Mouse (Mus musculus) mesoderm, embryonic 11.5 days (tissue): Measurements from ENCODE around the gene Mdk.
A peak's percentile ranks its signal among the peaks of the same experiment; 100 is the strongest.

Source experiments
- DNase-seq: peaks from one replicate; pipeline ENCODE4 v3.0.0-alpha.2; 2012; ENCODE audit warnings: low read depth, low spot score

The Mdk gene

DNA sequence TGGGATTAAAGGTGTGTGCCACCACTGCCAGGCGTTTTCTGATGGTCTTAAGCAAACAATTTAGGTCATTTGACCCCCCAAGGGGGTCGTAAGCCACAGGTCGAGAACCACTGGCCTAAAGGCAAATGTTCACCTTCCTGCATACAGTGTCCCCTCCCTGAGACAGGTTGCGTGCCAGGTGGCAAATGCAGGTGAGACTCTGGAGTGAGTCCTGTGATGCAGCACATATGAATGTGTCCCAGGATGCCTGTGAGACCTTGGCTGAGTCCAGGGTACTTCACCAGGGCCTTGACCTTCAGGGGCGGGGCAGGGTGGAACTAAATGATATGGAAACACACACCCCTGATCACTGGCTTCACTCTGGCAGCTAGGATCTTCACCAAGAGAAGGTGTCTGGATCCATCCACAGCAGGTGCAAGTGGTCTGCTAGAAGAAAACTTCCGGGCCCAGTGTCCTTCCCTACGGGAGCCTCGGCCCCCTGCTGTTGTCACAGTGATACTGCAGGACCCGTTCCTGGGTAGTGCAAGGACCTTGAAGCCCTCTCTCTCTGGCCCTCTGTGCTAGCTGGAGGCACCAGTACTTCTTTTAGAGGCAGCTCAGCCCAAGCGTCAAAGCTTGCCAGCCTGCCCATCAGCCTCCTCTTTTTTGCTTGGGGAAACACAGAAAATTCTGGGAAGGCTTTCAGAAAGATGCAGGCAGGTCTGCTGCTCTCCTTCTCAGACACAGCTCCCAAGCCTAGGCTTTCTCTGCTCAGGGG, 26.8 kb upstream of the Mdk start:
- DNase-seq, result no peak

DNA sequence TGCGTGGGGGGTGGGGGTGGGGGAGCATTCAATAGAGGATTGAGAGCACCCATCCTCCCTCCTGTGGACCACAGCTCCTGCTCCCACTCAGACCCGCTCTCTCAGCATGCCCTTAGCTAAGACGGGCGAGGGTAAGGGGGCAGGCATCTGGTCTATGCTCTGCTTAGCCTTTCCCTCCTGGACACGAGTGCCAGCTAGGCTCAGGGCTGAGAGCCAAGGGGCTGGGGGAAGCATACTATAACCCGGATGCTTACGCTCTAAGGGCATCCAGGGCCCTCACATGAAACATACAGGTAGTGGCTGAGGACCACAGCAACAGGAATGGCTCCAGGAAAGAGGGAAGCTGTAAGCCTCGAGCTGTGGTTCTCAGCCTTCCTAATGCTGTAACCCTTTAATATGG, 26.0 kb upstream of the Mdk start:
- DNase-seq, result no peak

DNA sequence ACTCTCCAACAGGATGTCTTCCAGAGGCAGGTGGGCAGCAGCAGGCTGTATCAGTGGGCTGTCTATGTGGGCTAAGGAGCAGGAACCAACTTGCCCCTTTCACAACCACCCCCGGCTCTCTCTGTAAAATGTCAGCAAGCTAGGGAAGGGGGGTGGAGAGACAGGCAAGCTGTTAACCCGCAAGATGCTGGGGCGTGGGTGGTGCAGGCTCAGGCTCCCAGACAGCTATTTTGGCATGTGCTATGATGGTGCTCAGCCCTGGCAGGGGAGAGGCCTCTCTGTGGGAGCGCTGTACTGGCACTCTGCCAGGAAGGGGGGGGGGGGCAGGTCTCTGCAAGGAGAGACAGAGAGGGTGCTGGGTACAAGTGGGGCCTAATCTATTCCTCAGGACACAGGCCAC, 25.0 kb upstream of the Mdk start:
- DNase-seq, result no peak

DNA sequence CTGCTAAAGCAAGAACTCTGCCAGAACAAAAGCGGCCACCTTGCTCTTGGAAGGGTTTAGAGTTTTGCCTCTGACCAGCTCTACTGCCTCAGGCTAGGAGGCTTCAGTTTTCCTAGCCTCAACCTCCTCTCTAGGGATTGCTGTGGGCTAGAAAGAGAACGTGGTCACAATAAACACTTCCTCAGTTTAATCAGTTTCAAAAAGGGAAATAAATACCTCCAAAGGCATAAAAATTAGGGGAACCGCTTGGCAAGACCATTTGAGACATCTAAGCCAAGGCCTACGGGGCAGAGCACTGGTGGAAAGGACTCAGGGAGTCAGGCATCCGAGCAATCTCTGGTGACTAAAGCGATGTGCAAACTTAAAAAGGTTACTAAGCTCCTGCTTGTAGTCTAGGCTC, 23.8 kb upstream of the Mdk start:
- no peak for DNase-seq

DNA sequence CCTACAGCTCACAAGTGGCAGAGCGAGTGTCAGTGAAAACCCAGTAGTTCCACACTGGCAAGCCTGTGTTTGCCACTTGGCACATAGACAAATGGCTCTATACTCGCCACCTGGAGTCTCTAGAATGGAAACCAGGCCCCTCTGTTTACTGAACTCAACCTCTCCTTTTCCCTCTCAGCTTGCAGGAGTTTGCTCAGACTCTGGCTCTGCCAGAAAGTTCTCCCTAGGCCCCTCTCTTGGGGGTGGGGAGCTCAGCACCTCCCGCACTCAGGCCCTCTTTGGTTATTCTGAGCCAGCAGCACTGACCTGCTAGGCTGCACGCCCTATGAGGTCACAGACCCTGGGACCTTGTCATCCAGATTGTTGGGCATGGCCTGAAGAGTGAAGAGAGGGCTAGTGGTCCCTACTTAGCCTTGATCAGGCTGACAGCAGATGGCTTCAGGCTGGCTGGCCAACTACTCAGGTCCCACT, 23.1 kb upstream of the Mdk start:
- DNase-seq, result no peak

DNA sequence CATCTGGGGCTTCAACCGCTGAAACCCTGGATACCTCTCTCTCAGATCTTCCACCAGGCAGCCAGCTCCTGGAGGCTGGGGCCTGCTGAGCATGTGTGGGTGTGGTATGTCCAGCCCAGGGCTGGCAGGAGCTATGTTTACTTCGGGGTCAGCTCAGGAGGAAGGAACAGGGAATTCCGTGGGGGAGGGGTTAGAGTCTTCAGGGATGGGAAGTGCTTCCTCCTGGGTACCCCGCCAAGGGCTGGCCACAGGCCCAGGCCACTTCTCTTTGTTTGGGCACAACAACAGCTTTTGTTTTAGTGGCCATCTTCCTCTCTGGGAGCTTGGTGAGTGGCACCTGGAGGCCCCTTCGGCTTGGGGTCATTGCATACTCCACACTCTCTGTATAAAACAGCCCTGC, 21.7 kb upstream of the Mdk start:
- DNase-seq, result no peak

DNA sequence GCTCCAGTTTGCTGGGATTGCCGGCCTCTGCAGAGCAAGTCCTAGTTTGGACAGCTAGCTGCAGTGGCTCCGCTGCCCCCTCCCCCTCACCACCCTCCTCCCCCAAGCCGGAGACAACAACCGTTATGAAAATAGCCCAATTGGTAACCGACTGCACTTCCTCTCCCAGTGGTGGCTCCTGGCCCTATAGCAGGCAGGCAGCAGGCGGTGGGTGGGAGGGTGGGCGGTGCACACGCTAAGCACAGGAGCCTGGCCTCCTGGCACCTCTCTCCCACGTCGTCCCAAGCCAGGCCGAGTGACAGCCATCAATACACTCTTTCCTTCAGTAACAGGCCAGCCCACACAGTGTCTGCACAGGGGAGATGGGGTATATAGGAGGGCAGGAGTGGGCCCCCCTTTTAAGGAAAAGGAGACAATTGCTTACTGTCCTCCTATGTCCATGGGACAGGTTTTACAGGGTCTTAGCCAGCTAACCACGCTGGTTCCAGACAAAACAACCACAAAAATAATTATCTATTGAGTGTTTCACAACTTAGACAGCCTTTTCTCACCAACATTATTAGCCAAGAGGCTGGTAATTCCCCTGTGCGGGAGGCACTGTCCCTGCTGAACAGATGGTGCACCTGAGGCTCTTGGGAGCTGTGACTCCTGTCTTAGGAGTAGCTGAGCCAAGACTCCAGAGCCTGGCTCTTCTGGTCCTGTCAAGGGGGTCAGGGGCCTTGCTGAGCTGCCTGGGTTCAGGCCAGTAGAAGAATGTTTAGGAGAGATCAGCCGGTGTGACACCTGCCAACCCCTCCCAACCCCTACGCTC, 18.4 kb upstream of the Mdk start:
- no peak for DNase-seq

DNA sequence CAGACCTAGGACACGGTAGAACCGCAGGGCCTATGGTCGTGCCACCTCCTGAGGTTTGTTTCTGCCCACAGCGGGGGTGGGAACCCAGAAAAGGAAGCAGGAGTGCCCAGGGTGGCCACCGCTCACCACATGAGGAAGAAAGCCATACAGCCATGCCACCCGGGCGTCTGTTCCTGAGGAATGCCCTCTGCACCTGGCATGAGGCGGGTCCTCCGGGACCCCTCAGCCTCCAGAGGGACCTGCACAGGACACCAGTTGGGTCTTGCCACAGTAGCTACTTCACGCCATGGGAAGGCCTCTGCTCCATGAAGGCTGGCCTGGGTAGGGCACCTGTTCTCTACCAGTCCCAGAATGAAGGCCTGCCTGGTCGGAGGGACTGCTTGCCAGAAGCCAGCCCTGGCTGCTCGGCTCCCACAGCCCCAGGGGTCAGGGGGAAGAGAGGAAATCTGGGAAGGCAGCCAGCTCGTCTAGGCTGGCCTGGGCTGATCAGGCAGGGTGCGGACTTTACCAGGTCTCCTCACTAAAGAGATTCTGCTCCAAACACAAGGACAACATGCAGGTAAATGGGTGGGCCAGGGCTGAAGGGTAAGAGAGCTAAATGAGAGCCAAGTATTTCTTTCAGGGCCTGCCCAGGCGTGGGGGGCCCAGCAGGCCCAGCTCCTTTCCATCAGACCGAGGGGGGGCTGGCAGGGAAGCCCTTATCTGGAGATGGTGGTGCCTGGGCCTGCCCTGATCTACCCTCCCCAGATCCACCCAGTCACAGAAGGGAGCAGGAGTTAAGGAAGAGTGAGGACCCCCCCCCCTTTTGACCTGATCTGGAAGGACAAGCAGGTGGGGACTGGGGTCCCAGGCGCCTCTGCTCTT, 17.5 kb upstream of the Mdk start:
- no peak for DNase-seq

DNA sequence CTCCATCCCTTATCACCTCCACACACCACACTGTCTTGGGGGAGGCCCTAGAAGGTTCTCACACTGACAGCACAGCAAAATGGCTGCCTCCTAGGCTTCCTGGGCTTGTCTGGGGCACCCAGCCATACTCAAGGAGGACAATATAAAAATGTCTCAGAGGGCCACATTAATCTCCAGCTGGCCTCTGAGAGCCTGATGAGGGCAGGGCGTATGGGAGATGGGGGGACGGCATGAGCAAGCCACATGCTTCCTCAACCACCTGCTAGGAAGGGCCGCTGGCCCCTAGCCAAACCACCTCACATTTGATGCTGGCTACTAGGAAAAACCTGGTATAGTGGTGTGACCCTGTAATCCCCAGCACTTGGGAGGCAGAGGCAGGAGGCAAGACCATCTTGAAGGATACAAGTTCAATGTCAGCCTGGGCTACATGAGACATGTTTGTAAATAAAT, 16.7 kb upstream of the Mdk start:
- DNase-seq, result no peak

DNA sequence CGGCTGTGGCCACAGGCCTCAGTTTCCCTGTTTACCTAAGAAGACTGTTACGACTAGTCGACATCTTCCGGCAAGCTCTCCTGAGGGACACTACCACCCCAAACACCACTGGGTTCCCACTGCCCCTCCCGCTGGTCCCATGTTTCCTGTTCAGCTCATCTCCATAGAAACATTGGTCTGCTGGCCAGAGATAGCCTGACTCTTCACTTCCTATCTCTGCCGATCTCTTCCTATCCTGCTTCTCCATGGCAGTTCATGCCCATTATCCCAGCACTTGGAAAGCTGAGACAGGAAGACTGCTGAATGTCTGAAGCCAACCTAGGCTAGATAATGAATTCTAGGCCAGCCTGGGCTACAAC, 16.0 kb upstream of the Mdk start:
- DNase-seq, result no peak

DNA sequence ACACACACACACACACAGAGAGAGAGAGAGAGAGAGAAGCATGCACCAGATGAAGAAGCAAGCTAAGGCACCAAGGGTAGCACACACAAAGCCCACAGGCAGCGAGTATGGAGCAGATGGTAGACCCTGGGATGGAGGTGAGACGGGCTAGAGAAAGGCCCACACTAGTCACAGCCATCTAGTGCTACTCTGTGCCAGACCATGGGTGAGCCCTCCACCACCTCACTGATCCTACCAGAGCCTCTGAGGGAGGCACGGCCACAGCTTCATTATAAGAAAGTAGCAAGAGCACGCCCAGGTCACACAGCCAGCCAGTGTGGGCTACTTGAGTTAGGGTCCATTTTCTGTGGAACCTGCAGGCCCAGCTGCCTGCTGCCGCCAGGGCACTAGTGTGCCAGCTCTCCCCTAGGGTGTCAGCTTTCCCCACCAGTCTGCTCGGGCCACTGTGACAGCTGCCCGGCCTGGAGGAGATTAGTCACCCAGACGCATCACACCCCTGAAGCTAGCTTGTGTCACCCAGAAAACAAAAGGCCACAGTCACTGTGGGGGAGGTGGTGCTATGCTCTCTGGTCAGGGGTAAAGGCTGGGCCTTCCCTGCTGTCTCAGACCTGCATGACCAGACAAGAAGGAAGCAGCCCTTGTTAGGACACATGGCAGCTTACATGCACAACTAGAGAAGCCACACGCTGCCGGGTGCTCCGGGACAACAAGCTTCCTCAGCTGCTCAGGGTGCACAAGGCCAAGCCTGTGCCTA, 15.5 kb upstream of the Mdk start:
- DNase-seq, result no peak

DNA sequence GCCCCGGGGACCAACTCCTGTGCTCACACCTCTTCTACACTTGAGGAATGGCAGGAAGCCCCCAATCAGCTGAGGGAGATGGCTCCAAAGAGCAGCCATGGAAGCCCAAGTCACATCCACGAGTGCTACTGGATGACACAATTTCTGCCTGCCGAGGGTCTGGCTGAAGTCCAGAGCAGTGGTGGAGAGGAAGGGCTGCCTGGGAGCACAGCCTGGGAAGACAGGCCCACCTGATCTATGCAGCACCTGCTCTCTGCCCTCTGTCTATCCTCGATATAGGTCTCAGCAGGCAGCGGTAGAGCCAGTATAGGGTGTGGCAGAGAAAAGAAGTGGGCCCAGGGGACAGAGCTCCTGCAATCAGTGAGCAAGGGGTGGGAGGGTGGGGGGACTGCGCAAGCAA, 14.7 kb upstream of the Mdk start:
- DNase-seq, result no peak

DNA sequence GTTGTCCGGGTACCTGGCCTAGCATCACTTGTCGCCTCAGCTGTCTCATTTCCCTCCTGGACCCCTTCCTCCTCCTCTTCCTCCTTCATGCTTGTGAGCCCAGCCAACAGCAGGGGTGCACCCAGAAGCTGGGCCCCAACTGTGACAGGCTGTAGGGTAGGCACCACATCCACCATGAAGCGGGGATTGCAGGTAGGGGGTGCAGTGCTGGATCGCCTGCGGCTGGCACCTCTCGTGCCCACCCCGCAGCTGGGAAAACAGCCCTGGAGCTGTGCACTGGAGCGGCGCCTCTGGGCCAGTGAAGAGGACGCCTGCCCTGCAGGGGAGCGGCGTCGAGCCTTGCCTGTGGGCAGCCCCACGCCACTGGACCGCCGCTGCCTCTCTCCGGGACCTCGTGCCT, 13.4 kb upstream of the Mdk start, which contains the start of gene Gm9821:
Gm9821 (plus strand) TSS at position 221 of the 400 bp plus-strand sequence.
- no peak for DNase-seq

DNA sequence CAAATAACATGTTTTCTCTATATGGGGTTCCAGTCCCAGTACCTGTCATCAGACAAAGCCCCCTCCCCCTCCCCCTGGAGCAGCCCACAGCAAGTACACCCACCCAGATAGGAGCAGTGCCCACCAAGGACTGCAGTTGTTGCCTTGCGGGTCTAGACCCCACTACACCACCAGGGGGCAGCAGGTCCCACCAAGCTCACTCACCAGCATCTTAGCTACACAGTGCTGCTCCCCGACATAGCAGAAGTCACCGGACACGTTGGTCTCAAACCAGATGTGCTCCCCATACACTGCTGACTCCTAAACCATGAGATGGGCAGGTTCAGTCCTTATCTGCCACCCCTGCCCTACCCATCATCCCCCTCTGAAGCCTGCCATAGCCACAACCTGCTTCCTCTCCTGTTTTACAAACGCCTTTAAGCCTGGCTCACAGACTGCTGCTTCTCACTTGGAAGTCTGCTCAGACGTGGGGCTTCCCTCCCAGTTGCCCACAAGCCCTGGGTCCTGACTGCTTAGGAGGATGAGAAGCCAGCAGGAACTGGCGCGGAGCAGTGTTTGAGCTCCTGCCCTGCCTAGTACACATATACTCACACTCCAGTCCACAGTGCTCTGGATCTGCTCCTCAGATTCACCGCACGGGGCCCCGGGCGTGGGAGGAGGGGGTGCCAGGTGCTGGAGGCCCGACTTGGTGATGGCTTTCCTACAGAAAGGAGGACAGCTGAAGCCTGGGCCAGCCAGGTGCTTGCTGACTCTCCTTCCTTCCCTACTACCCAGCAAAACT, 12.3 kb upstream of the Mdk start:
- peak; percentile 87 for DNase-seq

DNA sequence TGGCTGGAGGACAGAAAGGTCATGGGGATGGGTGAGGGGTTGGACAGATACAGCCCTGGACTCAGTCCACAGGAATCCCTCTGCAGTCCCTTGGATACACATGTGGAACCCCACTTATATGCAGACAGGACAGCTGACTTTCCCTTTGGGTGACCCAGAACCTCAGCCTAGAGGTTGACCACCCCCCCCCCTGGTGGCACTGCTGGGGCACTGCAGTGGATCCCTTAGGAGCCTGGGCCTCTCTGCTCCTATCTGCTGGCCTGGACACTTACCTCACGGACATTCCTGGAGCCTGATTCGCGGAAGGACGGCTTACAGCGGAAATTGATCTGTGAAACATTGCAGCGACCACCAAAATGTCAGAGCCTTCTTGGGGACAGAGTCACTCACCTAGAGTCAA, 10.3 kb upstream of the Mdk start:
- DNase-seq, result no peak

DNA sequence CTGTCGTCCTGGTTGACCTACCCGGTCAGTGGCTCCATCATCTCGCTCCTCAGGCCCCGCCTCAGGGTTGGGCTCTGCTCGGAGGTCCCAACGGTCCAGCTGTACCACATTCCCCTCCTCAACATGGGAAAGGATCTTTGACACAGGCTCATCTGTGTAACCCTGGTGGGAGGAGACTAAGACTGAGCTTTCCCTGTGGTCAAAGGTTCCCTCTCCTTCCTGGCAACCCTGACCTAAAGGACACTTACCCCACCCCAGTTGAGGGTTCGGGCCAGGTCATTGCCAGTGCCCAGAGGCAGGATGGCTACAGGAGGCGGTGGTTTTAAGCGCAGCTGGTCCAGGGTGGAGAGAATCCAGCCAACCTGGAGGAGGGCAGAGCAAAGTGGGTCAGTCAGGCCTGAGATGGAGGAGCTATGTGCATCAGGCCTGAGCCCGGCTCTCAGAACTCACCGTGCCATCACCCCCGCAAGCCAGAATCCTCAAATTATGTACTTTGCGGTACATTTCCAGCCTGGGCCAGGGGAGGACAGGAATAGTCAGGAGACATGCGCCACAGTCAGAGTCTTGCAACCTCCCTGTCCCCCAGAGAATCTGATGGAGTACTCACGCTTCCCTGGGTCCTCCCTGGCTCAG, 7.3 kb upstream of the Mdk start:
- no peak for DNase-seq

DNA sequence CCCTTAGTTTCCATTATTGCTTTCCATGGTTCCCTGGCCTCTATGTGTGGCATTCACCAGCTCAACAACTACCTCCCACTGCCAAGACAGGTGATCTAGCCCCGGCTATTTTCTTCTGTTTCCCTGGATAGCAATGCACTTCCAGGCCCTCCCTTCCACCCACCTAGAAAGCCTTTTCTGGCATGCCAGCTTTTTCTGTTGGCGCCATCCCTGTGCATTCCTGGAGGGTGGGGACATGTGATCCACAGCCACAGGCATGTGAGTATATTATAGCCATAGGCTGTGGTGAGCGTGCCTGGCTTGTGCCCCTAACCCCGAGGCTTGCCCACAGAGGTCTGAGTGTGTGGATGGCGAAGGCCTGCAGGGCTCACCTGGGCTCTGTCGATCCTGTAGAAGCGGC, 4.1 kb upstream of the Mdk start:
- no peak for DNase-seq

DNA sequence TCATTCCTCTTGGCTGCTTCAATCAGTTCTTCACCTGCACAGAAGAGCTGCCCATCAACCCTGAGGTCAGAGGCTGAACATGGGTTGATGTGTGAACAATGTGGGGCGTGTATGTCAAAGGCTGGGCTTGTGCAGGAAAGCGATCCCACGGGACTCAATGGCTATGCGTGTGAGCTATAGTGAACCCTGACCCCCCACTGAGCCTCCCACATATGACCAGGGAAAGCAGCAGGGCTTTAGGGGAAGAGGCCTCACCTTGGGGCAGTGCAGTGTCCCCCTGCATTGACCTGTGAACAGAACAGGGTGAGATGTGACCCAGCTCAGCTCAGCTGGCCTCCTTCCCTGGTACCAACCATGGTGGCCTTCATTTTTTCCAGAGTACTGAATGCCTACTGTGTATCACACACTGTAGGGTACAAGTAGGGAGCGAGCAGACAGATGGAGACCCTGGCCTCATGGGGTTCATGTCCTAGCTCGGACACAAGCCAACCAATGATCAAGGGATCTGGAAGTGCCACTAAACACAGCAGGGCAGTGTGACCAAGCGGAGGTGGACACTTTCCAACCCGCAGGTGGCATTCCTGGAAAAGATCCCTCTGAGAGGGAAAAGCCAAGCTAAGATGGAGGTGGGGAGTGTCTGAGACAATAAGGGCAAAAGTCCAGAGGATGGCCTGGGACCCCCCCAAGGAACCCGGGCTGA, 2.9 kb upstream of the Mdk start:
- no peak for DNase-seq

DNA sequence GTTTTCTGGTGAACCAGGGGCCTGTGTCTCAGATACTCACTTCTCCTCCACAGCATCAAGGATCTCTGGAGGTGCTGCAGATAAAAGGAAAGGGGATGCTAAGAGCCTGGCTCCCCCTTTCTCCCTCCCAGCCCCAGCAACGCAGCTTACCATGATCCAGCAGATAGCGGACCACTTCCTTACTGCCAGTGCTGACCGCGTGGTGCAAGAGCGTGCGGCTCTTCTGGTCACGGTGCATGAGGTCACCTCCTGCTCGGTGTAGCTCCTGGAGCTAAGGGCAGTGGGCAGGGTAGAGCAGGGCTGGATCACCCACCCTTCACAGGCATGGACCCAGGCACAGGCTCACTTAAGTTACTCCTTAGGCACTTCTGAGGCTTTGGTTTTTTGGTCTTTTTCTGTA, 1.9 kb upstream of the Mdk start:
- no peak for DNase-seq

DNA sequence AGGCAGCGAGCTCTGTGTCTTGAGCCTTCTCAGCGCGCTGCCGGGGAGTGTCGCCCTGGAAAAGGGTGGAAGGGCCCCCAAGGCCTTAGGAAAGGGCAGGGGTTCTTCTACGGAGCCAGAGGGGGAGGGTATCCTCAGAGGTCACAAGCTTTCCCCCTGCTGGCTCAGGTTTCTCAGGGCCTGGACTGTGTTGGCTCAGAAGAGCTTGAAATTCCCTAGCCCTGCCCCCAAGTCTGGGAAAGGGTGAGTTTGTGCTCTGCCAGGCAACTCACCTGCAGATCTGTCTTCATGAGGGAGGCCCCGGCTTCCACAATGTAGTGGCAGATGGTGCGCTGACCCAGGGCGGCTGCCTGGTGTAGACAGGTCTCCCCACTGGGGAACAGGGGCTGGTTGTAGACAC, 1.4 kb upstream of the Mdk start:
- no peak for DNase-seq
